Mouse (Mus musculus) embryonic fibroblast, embryonic 13.5 days (primary cell): ENCODE measurements around the gene Rrad.

Experiments
- CTCF ChIP-seq: IDR thresholded peaks from 2 replicates; pipeline ENCODE4 v1.5.1; 2011; ENCODE audit warnings: mild to moderate bottlenecking, control low read depth, low read length, moderate library complexity, borderline replicate concordance; ENCODE audit not compliant: insufficient read depth
- POLR2A ChIP-seq: IDR thresholded peaks from 2 replicates; pipeline ENCODE4 v1.6.1; 2011; ENCODE audit warnings: low read depth, mild to moderate bottlenecking, control low read depth, low read length, moderate library complexity

GRCm38 (mm10) chr8:104606329-104606728 lies 24.8 kb downstream of the Rrad start:
- no peak for TF ChIP-seq CTCF
- TF ChIP-seq POLR2A: no peak
